Mouse (Mus musculus) thymus, adult 2 months (tissue): ENCODE measurements around the gene Vtn.

ENCODE experiments used
- CTCF ChIP-seq: fragments of 200-500 bp; IDR thresholded peaks from 2 replicates; pipeline ENCODE4 v1.5.1; 2012; ENCODE audit warnings: mild to moderate bottlenecking, control low read depth, low read length, moderate library complexity, borderline replicate concordance; ENCODE audit not compliant: control insufficient read depth, poor library complexity, insufficient read depth; ENCODE audit errors: extremely low read depth
- POLR2A ChIP-seq: fragments of 200-500 bp; IDR thresholded peaks from 2 replicates; pipeline ENCODE4 v1.6.1; 2012; ENCODE audit warnings: mild to moderate bottlenecking, low read length, control low read depth, moderate library complexity; ENCODE audit not compliant: control insufficient read depth, poor library complexity, insufficient read depth; ENCODE audit errors: extremely low read depth

DNA sequence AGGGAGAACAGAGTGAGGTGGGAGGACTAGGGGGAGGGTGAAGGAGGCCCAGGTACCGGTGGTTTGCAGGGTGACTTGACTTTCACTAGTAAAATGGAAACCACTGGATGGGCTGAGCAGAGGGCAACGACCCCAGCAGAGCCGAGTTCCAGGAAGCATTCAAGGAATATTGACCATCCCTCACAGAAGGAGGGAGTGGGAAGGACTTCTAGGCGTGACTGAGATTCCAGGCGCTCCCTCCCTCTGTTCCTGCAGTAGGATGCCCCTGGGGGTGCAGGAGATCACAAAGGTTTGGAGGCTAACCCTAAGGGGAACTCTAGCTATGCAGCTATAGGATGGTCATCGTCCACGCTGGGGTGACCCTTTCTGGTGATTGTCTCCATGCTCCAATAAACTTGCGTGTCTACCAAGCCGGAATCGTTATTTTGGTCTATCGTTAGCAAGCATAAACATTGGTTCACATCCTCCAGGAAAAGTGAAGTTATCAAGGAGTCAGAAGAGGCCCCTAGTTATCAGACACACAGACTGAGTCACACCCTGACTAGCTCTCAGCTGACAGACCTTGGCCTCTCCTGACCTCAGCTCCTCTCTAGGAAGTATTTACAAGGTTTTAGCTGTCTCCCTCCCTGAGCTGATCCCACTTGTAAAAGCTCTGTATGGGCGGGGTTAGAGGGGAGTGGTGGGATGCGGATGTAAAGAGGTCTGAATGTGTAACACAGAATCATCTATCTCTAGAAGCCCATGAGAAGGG, 35.4 kb upstream of the Vtn start:
- TF ChIP-seq POLR2A (no peak), CTCF (no peak)
